ENCODE assay signal across 9 mouse cellular contexts in the genomic region with DNA sequence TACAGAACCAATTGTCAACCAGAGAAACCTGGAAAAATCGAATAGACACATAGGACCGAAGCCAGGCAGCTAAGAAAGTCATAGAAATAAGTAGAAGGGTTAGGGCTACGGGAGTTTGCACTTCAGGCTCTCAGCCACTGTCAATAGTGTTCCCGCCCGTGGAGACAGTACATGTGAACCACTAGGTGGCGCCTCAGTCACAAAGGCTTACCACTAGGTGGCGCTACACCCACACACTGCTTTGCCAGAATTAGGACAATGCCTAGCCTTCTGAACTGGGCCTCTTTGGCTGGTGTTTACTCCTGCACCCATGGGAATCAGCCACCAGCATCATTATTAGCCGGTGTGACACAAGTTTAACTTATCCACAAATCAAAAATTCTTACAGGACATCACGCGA. TPM values are rescaled to one million over a fixed set of nuclear protein-coding genes. Genes with fewer than 3 reads are reported as not detected.
A peak's percentile ranks its signal among the peaks of the same experiment; 100 is the strongest.
DNase-seq lines count a peak whose midpoint lies in the region; ATAC-seq lines count a peak whose summit lies in the region.
"Had no signal": no experiment of that assay in that cellular context is flagged by ENCODE, and none has a peak within 500 bp of the region (broad histone marks: within the 10 kb centered on the region; RNA-seq: fewer than 3 reads in every experiment).

No protein-coding gene starts in this region.

- peaks cover 24% of the 10 kb centered on the region for H3K4me1 ChIP-seq in neural tube, embryonic 15.5 days
- H3K4me1 ChIP-seq in limb, embryonic 13.5 days: 0 out of 2 replicates have a peak, but pooled peaks cover 3% of the 10 kb centered on the region
- no peaks in the 10 kb centered on the region for H3K4me1 ChIP-seq in neural tube, embryonic 11.5 days (ENCODE audit: control insufficient read depth, insufficient read depth, low read length)
- H3K4me1 ChIP-seq: embryonic facial prominence, embryonic 12.5 days had no signal

- no peak for ATAC-seq in neural tube, embryonic 15.5 days (ENCODE audit: low FRiP score)
- ATAC-seq in limb, embryonic 13.5 days (ENCODE audit: low FRiP score, low read depth): peak; percentile 44; the same call in 1 of the 2 replicates
- no peak for ATAC-seq in neural tube, embryonic 11.5 days (ENCODE audit: insufficient read depth, low FRiP score, low TSS enrichment)

- H3K36me3 ChIP-seq in neural tube, embryonic 15.5 days: peaks cover 43% of the 10 kb centered on the region
- H3K36me3 ChIP-seq in limb, embryonic 13.5 days: peaks cover 43% of the 10 kb centered on the region
- no peaks in the 10 kb centered on the region; the same call in 1 of the 2 replicates for H3K36me3 ChIP-seq in neural tube, embryonic 11.5 days (ENCODE audit: control insufficient read depth, insufficient read depth, low read length)

- H3K4me3 ChIP-seq in neural tube, embryonic 15.5 days (replicated peaks): no peak overlapping the region
- H3K4me3 ChIP-seq in limb, embryonic 13.5 days: no peak overlapping the region
- no peak overlapping the region for H3K4me3 ChIP-seq in neural tube, embryonic 11.5 days (ENCODE audit: low read depth, low read length)
- H3K4me3 ChIP-seq: embryonic facial prominence, embryonic 12.5 days had no signal

- H3K4me2 ChIP-seq in neural tube, embryonic 15.5 days: no peak overlapping the region
- H3K4me2 ChIP-seq in limb, embryonic 13.5 days (replicated peaks): no peak overlapping the region
- no peak overlapping the region for H3K4me2 ChIP-seq in neural tube, embryonic 11.5 days (ENCODE audit: low read depth)
- H3K4me2 ChIP-seq: embryonic facial prominence, embryonic 12.5 days had no signal

- H3K9me3 ChIP-seq in neural tube, embryonic 15.5 days (replicated peaks): no peaks in the 10 kb centered on the region
- H3K9me3 ChIP-seq in limb, embryonic 13.5 days: no peaks in the 10 kb centered on the region; the same call in 1 of the 2 replicates
- H3K9me3 ChIP-seq in neural tube, embryonic 11.5 days (ENCODE audit: control insufficient read depth, low read length): no peaks in the 10 kb centered on the region
- H3K9me3 ChIP-seq: embryonic facial prominence, embryonic 12.5 days had no signal

- no peak overlapping the region for H3K9ac ChIP-seq in neural tube, embryonic 15.5 days (replicated peaks)
- H3K9ac ChIP-seq in limb, embryonic 13.5 days: no peak overlapping the region
- no peak overlapping the region for H3K9ac ChIP-seq in neural tube, embryonic 11.5 days (ENCODE audit: low read length)
- H3K9ac ChIP-seq: embryonic facial prominence, embryonic 12.5 days had no signal

- peak; percentile 85 for DNase-seq in neural tube, embryonic 10.5 days (ENCODE audit: extremely low spot score, low spot score)
- DNase-seq in cerebellum, postnatal 10 days: peak; percentile 90 to 93
- peak; percentile 74 to 78 for DNase-seq in gastrocnemius, adult 8-10 months (ENCODE audit: low spot score in 2 of 2)
- peak; percentile 93 for DNase-seq in kidney, adult 9 months
- DNase-seq in neural tube, embryonic 11.5 days (ENCODE audit: low spot score): peak; percentile 79
- peak; percentile 55 for DNase-seq in telencephalon, adult 2 months (ENCODE audit: low read depth, low spot score)

- H3K27me3 ChIP-seq in neural tube, embryonic 15.5 days (replicated peaks): no peaks in the 10 kb centered on the region
- no peaks in the 10 kb centered on the region for H3K27me3 ChIP-seq in limb, embryonic 13.5 days
- H3K27me3 ChIP-seq in neural tube, embryonic 11.5 days (ENCODE audit: control insufficient read depth, insufficient read depth, low read length): no peaks in the 10 kb centered on the region
- H3K27me3 ChIP-seq: embryonic facial prominence, embryonic 12.5 days had no signal

- 35% methylated on average over 10 of the region's 10 CpGs for WGBS in neural tube, embryonic 15.5 days
- 37% methylated on average over 10 of the region's 10 CpGs for WGBS in limb, embryonic 13.5 days
- 35% methylated on average over 10 of the region's 10 CpGs for WGBS in neural tube, embryonic 11.5 days

- H3K27ac ChIP-seq in neural tube, embryonic 15.5 days (replicated peaks): no peak overlapping the region
- H3K27ac ChIP-seq in limb, embryonic 13.5 days: no peak overlapping the region
- H3K27ac ChIP-seq in neural tube, embryonic 11.5 days (ENCODE audit: low read depth, low read length): no peak overlapping the region
- H3K27ac ChIP-seq: embryonic facial prominence, embryonic 12.5 days had no signal

RNA-seq across cellular contexts. Expression of a gene that starts 6.6 kb away (rescaled TPM):
- 87.9 and 103 TPM in 2 replicates for polyA plus RNA-seq in neural tube, embryonic 15.5 days (2015; fragmentation: Nextera tagmentation; extraction: Ambion mirVana)
- total RNA-seq in gastrocnemius, adult 8-10 months (2022): 100 to 1,000 TPM; 762 to 861 (median 819) TPM
- 50.5 and 57.0 TPM in 2 replicates for polyA plus RNA-seq in limb, embryonic 13.5 days (2015; fragmentation: Nextera tagmentation; extraction: Ambion mirVana)
- polyA plus RNA-seq in neural tube, embryonic 11.5 days (2014; fragmentation: Nextera tagmentation; extraction: Ambion mirVana): 26.5 and 29.3 TPM in 2 replicates

RNA-seq across cellular contexts. Expression of a gene that starts 15.0 kb away (rescaled TPM):
- 217 and 246 TPM in 2 replicates for polyA plus RNA-seq in neural tube, embryonic 15.5 days (2015; fragmentation: Nextera tagmentation; extraction: Ambion mirVana)
- total RNA-seq in gastrocnemius, adult 8-10 months (2022): 10 to 100 TPM; 29.7 to 35.8 (median 32.2) TPM
- polyA plus RNA-seq in limb, embryonic 13.5 days (2015; fragmentation: Nextera tagmentation; extraction: Ambion mirVana): 356 and 364 TPM in 2 replicates
- 231 and 247 TPM in 2 replicates for polyA plus RNA-seq in neural tube, embryonic 11.5 days (2014; fragmentation: Nextera tagmentation; extraction: Ambion mirVana)

RNA-seq across cellular contexts. Expression of a gene that starts 48.3 kb away (rescaled TPM):
- polyA plus RNA-seq in neural tube, embryonic 15.5 days (2015; fragmentation: Nextera tagmentation; extraction: Ambion mirVana): 10.1 and 11.9 TPM in 2 replicates
- under 1 TPM in 2 of 4 experiments, not detected in 2; 0.59 to 0.63 TPM for total RNA-seq in gastrocnemius, adult 8-10 months (2022)
- 4.9 and 5.6 TPM in 2 replicates for polyA plus RNA-seq in limb, embryonic 13.5 days (2015; fragmentation: Nextera tagmentation; extraction: Ambion mirVana)
- 3.5 and 4.4 TPM in 2 replicates for polyA plus RNA-seq in neural tube, embryonic 11.5 days (2014; fragmentation: Nextera tagmentation; extraction: Ambion mirVana)
